Comparison of ENCODE assay signal across 15 mouse cellular contexts in the genomic region with DNA sequence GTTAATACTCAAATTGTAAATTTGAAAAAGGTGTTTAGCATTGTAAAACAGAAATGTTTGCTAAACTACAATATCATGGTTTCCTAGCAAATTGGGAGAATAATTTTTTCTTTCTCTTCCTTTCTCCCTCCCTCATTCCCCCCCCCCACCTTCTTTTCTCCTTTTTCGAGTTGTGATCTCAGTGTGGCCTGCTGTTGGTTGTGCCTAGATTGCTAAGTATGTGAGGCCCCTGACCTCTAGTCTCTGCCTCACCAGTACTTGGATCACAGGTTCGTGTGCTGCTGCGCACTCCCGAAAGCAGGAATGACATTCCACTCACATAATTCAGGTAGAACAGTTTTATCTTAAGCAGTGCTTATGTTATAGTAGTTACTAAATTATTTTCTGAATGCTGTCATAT. TPM values are rescaled to one million over a fixed set of nuclear protein-coding genes. Genes with fewer than 3 reads are reported as not detected.
DNase-seq lines count a peak whose midpoint lies in the region; ATAC-seq and TF ChIP-seq lines count a peak whose summit lies in the region.
"Had no signal": no experiment of that assay in that cellular context is flagged by ENCODE, and none has a peak within 500 bp of the region (broad histone marks: within the 10 kb centered on the region; RNA-seq: fewer than 3 reads in every experiment).

No protein-coding gene starts in this region.

- peaks cover 40% of the 10 kb centered on the region for H3K4me1 ChIP-seq in hindbrain, embryonic 10.5 days (replicated peaks)
- H3K4me1 ChIP-seq in hindbrain, embryonic 11.5 days (replicated peaks; ENCODE audit: control insufficient read depth, insufficient read depth, low read length), result no peaks in the 10 kb centered on the region
- peaks cover 46% of the 10 kb centered on the region for H3K4me1 ChIP-seq in E14TG2a.4 (replicated peaks; ENCODE audit: low read depth, low read length)
- peaks cover 28% of the 10 kb centered on the region for H3K4me1 ChIP-seq in forebrain, embryonic 12.5 days
- H3K4me1 ChIP-seq in midbrain, embryonic 13.5 days (replicated peaks), result peaks cover 31% of the 10 kb centered on the region

- no peaks in the 10 kb centered on the region for H3K9me3 ChIP-seq in hindbrain, embryonic 10.5 days
- no peaks in the 10 kb centered on the region for H3K9me3 ChIP-seq in hindbrain, embryonic 11.5 days (ENCODE audit: control insufficient read depth, low read length)
- no peaks in the 10 kb centered on the region for H3K9me3 ChIP-seq in E14TG2a.4 (ENCODE audit: low read length)
- H3K9me3 ChIP-seq in forebrain, embryonic 12.5 days, result no peaks in the 10 kb centered on the region
- no peaks in the 10 kb centered on the region for H3K9me3 ChIP-seq in midbrain, embryonic 13.5 days
- H3K9me3 ChIP-seq: embryonic facial prominence, embryonic 10.5 days; megakaryocyte, embryonic 14.5 days had no signal

- H3K4me3 ChIP-seq in hindbrain, embryonic 10.5 days, result no peak overlapping the region
- H3K4me3 ChIP-seq in hindbrain, embryonic 11.5 days (ENCODE audit: low read depth, low read length), result no peak overlapping the region
- peak overlapping the region; percentile 66 for H3K4me3 ChIP-seq in E14TG2a.4 (replicated peaks; ENCODE audit: low read length)
- no peak overlapping the region for H3K4me3 ChIP-seq in forebrain, embryonic 12.5 days (replicated peaks)
- H3K4me3 ChIP-seq in midbrain, embryonic 13.5 days (replicated peaks), result peak overlapping the region; percentile 14; the same call in 1 of the 2 replicates

- H3K9ac ChIP-seq in hindbrain, embryonic 11.5 days (ENCODE audit: low read depth, low read length), result no peak overlapping the region
- no peak overlapping the region for H3K9ac ChIP-seq in forebrain, embryonic 12.5 days
- no peak overlapping the region for H3K9ac ChIP-seq in midbrain, embryonic 13.5 days (replicated peaks)
- H3K9ac ChIP-seq: liver, embryonic 14.5 days had no signal

- no peak overlapping the region for H3K4me2 ChIP-seq in hindbrain, embryonic 11.5 days (replicated peaks; ENCODE audit: low read depth, low read length)
- peak overlapping the region; percentile 17; the same call in 1 of the 2 replicates for H3K4me2 ChIP-seq in forebrain, embryonic 12.5 days
- H3K4me2 ChIP-seq in midbrain, embryonic 13.5 days (replicated peaks), result peak overlapping the region; percentile 43

- 74% methylated on average over 4 of the region's 4 CpGs for WGBS in hindbrain, embryonic 10.5 days
- 68% methylated on average over 4 of the region's 4 CpGs for WGBS in hindbrain, embryonic 11.5 days
- 73% methylated on average over 4 of the region's 4 CpGs for WGBS in forebrain, embryonic 12.5 days
- WGBS in midbrain, embryonic 13.5 days, result 67% methylated on average over 4 of the region's 4 CpGs

- DNase-seq in hindbrain, embryonic 10.5 days (ENCODE audit: low spot score), result no peak
- DNase-seq in hindbrain, embryonic 11.5 days (ENCODE audit: low spot score), result no peak
- DNase-seq in kidney, adult 9 months, result no peak
- DNase-seq in spleen, postnatal 14 days (ENCODE audit: low spot score in 2 of 2), result no peak
- no peak for DNase-seq in Muller cell, postnatal 12 days (ENCODE audit: inconsistent ontology term)
- DNase-seq: adrenal gland, postnatal 10 days; cerebellum, adult 18-20 months; kidney, postnatal 14 days had no signal

- H3K27me3 ChIP-seq in hindbrain, embryonic 10.5 days (ENCODE audit: insufficient read depth, poor library complexity, severe bottlenecking), result no peaks in the 10 kb centered on the region
- no peaks in the 10 kb centered on the region for H3K27me3 ChIP-seq in hindbrain, embryonic 11.5 days (ENCODE audit: control insufficient read depth, insufficient read depth, low read length)
- no peaks in the 10 kb centered on the region for H3K27me3 ChIP-seq in E14TG2a.4 (ENCODE audit: insufficient read depth, low read length)
- no peaks in the 10 kb centered on the region for H3K27me3 ChIP-seq in forebrain, embryonic 12.5 days
- no peaks in the 10 kb centered on the region for H3K27me3 ChIP-seq in midbrain, embryonic 13.5 days
- H3K27me3 ChIP-seq: megakaryocyte, embryonic 14.5 days; Patski had no signal

- H3K27ac ChIP-seq in hindbrain, embryonic 10.5 days, result peak overlapping the region; percentile 64
- H3K27ac ChIP-seq in hindbrain, embryonic 11.5 days (ENCODE audit: low read depth, low read length), result no peak overlapping the region
- H3K27ac ChIP-seq in forebrain, embryonic 12.5 days, result no peak overlapping the region
- H3K27ac ChIP-seq in midbrain, embryonic 13.5 days, result 0 out of 2 replicates have a peak overlapping the region, but pooled peaks have one; percentile 16
- H3K27ac ChIP-seq: liver, embryonic 14.5 days had no signal

- no peak for TF ChIP-seq CTCF in E14TG2a.4 (conservative IDR thresholded peaks at IDR 0.05; ENCODE audit: low read length)

- ATAC-seq in hindbrain, embryonic 11.5 days (ENCODE audit: low FRiP score), result no peak
- ATAC-seq in forebrain, embryonic 12.5 days (ENCODE audit: low FRiP score), result no peak
- ATAC-seq in midbrain, embryonic 13.5 days, result no peak
- ATAC-seq: Patski had no signal

- H3K36me3 ChIP-seq in hindbrain, embryonic 10.5 days, result peaks cover 22% of the 10 kb centered on the region
- H3K36me3 ChIP-seq in hindbrain, embryonic 11.5 days (ENCODE audit: control insufficient read depth, insufficient read depth, low read length), result no peaks in the 10 kb centered on the region
- peaks cover 26% of the 10 kb centered on the region for H3K36me3 ChIP-seq in E14TG2a.4 (ENCODE audit: insufficient read depth, low read length)
- H3K36me3 ChIP-seq in forebrain, embryonic 12.5 days (replicated peaks), result peaks cover 11% of the 10 kb centered on the region; the same call in 1 of the 2 replicates
- H3K36me3 ChIP-seq in midbrain, embryonic 13.5 days, result peaks cover 10% of the 10 kb centered on the region

RNA-seq across cellular contexts. Expression of a gene that starts 27.8 kb away (rescaled TPM):
- polyA plus RNA-seq in hindbrain, embryonic 10.5 days (2016; fragmentation: Nextera tagmentation; extraction: Ambion mirVana), result 41.8 and 47.2 TPM in 2 replicates
- polyA plus RNA-seq in hindbrain, embryonic 11.5 days (2014; fragmentation: Nextera tagmentation; extraction: Ambion mirVana), result 54.1 and 73.7 TPM in 2 replicates
- 63.2 and 72.4 TPM in 2 replicates for polyA plus RNA-seq in forebrain, embryonic 12.5 days (2016; fragmentation: Nextera tagmentation; extraction: Ambion mirVana)
- 48.5 and 49.9 TPM in 2 replicates for polyA plus RNA-seq in midbrain, embryonic 13.5 days (2015; fragmentation: Nextera tagmentation; extraction: Ambion mirVana)

Comparison
In these comparisons a context has a peak if more than half of its experiments do, and no peak if none do; other contexts are left out.
1. H3K27ac ChIP-seq: peak in hindbrain, embryonic 10.5 days (single experiment) and midbrain, embryonic 13.5 days (single experiment); none in hindbrain, embryonic 11.5 days (single experiment) and forebrain, embryonic 12.5 days (single experiment).
2. H3K4me3 ChIP-seq: peak in E14TG2a.4 (single experiment) and midbrain, embryonic 13.5 days (single experiment); none in hindbrain, embryonic 10.5 days (single experiment), hindbrain, embryonic 11.5 days (single experiment) and forebrain, embryonic 12.5 days (single experiment).